Mouse (Mus musculus) ES-E14 (cell line): Measurements from ENCODE around the gene Bmf.

Source experiments
- CHD2 ChIP-seq: IDR thresholded peaks from 2 replicates; pipeline ENCODE4 v1.6.1; 2014; ENCODE audit warnings: mild to moderate bottlenecking, low read depth, low read length, inconsistent platforms
- HCFC1 ChIP-seq: IDR thresholded peaks from 2 replicates; pipeline ENCODE4 v1.6.1; 2012; ENCODE audit warnings: low read length, inconsistent platforms, borderline replicate concordance; ENCODE audit not compliant: insufficient read depth
- MAFK ChIP-seq: IDR thresholded peaks from 2 replicates; pipeline ENCODE4 v1.6.1; 2014; ENCODE audit warnings: mild to moderate bottlenecking, low read depth, low read length, inconsistent platforms; ENCODE audit not compliant: insufficient read depth
- ZC3H11A ChIP-seq: IDR thresholded peaks from 2 replicates; pipeline ENCODE4 v1.6.1; 2012; ENCODE audit warnings: low read depth, mild to moderate bottlenecking, inconsistent platforms, low read length, borderline replicate concordance

DNA sequence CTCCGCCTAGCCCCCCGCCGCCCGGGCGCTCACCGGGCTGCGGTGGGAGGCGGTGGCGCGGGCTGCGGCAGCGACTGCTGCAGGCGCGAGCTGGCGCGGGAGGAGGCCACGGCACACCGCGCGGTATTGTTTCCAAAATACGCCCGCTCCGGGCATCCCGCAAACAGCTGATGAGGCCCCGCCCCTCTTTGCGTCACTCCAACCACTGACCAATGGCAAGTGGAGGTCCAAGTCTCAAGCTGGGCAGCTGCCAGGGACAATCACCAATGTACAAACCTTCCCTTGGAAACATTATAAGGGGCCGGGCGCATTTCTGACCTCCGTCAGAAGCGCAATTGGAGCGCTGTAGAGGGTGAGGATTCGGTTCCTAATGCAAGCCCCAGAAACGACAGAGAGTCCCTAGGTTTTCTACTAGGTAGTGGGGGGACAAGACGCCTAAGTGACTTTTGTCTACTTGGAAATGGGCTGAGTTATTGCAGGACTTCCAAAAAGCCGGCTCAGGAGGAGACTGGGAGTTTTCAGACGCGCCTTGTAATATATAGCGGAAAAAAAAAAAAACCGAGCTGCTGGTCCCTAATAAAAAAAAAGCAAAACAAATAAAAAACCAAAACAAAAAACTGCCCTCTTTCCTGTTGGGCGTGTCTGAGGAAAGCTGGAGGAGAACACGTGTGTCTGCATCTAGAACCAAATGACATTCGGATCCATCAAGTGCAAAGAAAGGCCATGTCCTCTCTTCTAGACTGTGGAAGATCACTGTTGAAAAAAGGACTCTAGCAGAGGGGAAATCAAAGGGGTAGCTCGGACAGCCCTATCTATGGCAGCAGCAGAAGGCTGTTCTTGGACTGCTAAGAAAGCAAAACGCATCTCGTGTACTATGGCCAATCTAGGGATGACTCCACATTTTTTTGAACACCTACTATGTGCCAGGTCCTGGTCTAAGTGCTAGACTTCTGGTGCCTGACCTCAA, at the start of gene Bmf:
- TF ChIP-seq MAFK (no peak), CHD2 (0 out of 2 replicates have a peak, but pooled peaks have one; percentile 13), ZC3H11A (no peak), HCFC1 (0 out of 2 replicates have a peak, but pooled peaks have one; percentile 46)
